Mouse (Mus musculus) midbrain, embryonic 11.5 days (tissue): ENCODE results near the gene Sstr2. TPM values are rescaled to one million over a fixed set of nuclear protein-coding genes. Genes with fewer than 3 reads are reported as not detected.

ENCODE experiments used
- ATAC-seq: fragments of 200-750 bp; cut with Nextera tagmentation; 2 replicates; pipeline ENCODE4 v1.8.0; 2017; ENCODE audit warnings: moderate TSS enrichment, moderate library complexity; ENCODE audit not compliant: low FRiP score
- DNase-seq: peaks from one replicate; pipeline ENCODE4 v3.0.0; 2015; ENCODE audit warnings: low spot score; ENCODE audit errors: missing footprints
- H3K27ac ChIP-seq: fragments of 300-500 bp; sonication (generic); 2 replicates; pipeline ENCODE4 v1.5.1; 2014; ENCODE audit warnings: low read depth, low read length
- H3K27me3 ChIP-seq: fragments of 300-500 bp; sonication (generic); 2 replicates; pipeline ENCODE4 v1.6.1; 2014; ENCODE audit warnings: mild to moderate bottlenecking, low read length, moderate library complexity, mixed read lengths; ENCODE audit not compliant: control insufficient read depth, insufficient read depth
- H3K36me3 ChIP-seq: fragments of 300-500 bp; sonication (generic); 2 replicates; pipeline ENCODE4 v1.6.1; 2014; ENCODE audit warnings: mild to moderate bottlenecking, low read length, moderate library complexity, mixed read lengths; ENCODE audit not compliant: control insufficient read depth, insufficient read depth
- H3K4me1 ChIP-seq: fragments of 300-500 bp; sonication (generic); 2 replicates; pipeline ENCODE4 v1.6.1; 2014; ENCODE audit warnings: low read length; ENCODE audit not compliant: control insufficient read depth, insufficient read depth
- H3K4me2 ChIP-seq: fragments of 300-500 bp; sonication (generic); 2 replicates; pipeline ENCODE4 v1.6.1; 2014; ENCODE audit warnings: mild to moderate bottlenecking, moderate library complexity
- H3K4me3 ChIP-seq: fragments of 300-500 bp; sonication (generic); 2 replicates; pipeline ENCODE4 v1.5.1; 2014; ENCODE audit warnings: low read depth, low read length
- H3K9ac ChIP-seq: fragments of 300-500 bp; sonication (generic); 2 replicates; pipeline ENCODE4 v1.6.1; 2014; ENCODE audit warnings: low read length
- H3K9me3 ChIP-seq: fragments of 300-500 bp; sonication (generic); 2 replicates; pipeline ENCODE4 v1.6.1; 2016; ENCODE audit warnings: low read length; ENCODE audit not compliant: control insufficient read depth
- WGBS: fragments of 180-500 bp; shearing (Covaris S2); extraction: QIAGEN DNeasy Blood & Tissue Kit; methylation state at CpG from one replicate; pipeline ENCODE4 v1.1.7; 2014; 5-methylcytosine and 5-hydroxymethylcytosine counted together
- polyA plus RNA-seq: library from polyadenylated mRNA; unstranded; fragments of >200 nt; fragmentation: Nextera tagmentation; extraction: Ambion mirVana; gene quantifications from 2 replicates; pipeline ENCODE4 v1.2.1, GENCODE M21; 2014

Sstr2 gene
- polyA plus RNA-seq, 1 experiment from 2014 or later = 12.4 TPM

DNA sequence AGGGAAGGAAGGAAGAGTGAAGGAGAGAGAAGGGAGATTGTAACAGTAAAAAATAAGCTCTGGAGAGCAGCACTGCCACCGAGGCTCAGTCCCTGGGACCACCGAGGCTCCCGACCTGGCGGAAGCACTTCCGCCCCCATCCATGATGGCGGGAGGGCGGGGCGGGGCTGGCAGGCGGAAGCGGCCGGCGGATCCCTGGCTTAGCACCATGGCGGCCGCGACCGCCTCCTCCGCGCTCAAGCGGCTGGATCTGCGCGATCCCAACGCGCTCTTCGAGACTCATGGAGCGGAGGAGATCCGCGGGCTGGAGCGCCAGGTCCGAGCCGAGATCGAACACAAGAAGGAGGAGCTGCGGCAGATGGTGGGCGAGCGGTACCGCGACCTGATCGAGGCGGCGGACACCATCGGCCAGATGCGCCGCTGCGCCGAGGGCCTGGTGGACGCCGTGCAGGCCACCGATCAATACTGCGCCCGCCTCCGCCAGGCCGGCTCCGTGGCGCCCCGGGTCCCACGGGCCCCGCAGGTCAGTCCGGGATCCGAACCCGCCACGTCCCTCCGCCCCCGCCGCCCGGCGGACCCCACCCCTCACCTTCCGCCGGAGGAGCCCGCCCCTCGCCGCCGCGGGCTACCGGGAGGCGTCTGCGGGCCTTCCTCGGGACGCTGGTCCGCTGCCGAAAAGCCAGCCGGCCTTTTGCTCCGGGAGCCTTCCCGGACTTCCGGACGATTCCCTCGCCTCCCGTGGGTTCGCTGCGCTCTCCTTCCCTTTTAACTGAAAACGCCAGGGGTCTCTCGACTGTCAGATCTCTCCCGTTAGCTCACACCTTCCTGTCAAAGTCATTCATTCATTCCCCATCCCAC lies 30.4 kb downstream of the Sstr2 start, which contains the start of gene Slc39a11:
Gene Slc39a11, minus strand, starts transcription at position 727 of the 858 bp plus-strand sequence.
- H3K36me3 ChIP-seq = peaks cover 11% of the 10 kb centered on the region
- H3K4me2 ChIP-seq = peak within 1 kb of the TSS; percentile 69
- DNase-seq (peak; percentile 97), ATAC-seq (peak; percentile 87)
- peaks cover 13% of the 10 kb centered on the region; the same call in 1 of the 2 replicates for H3K4me1 ChIP-seq
- H3K27me3 ChIP-seq = no peaks in the 10 kb centered on the region; the same call in 1 of the 2 replicates
- peak within 1 kb of the TSS; percentile 87 for H3K27ac ChIP-seq
- under 1% methylated on average over 75 of the region's 91 CpGs for WGBS
- no peaks in the 10 kb centered on the region for H3K9me3 ChIP-seq
- peak within 1 kb of the TSS; percentile 96 for H3K9ac ChIP-seq
- peak within 1 kb of the TSS; percentile 94 for H3K4me3 ChIP-seq

DNA sequence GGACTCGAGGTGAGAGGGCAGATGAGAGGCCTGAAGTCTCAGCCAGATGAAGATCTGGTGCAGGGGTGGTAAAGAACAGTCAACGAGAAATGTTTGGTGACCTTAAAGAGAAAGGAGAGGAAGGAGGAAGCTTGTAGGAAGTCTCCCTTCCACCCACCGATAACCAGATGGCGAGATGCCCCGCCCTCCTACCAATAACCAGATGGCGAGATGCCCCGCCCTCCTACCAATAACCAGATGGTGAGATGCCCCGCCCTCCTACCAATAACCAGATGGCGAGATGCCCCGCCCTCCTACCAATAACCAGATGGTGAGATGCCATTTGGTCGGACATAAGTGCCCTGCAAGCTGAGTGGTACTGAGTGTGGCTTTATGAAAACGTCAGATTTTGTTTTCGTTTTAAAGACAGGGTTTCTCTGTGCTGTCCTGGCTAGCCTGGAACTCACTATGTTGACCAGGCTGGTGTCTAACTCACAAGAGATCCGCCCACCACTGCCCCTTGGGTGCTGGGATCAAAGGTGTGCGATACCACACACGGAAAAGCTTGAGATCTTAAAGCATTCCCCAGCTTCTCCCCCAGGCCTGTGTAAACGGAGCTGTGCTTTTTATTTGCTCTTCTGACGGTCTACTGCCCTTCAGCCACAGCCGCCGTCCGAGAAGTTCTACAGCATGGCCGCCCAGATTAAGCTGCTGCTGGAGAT lies 32.2 kb downstream of the Sstr2 start:
- 72% methylated on average over 22 of the region's 22 CpGs for WGBS
- Histone ChIP-seq H3K4me2 (peak overlapping the region; percentile 69; the same call in 1 of the 2 replicates), H3K27me3 (no peaks in the 10 kb centered on the region; the same call in 1 of the 2 replicates), H3K36me3 (peaks cover 23% of the 10 kb centered on the region), H3K4me1 (peaks cover 13% of the 10 kb centered on the region; the same call in 1 of the 2 replicates), H3K9me3 (no peaks in the 10 kb centered on the region), H3K27ac (peak overlapping the region; percentile 71), H3K9ac (no peak overlapping the region), H3K4me3 (no peak overlapping the region)
- ATAC-seq (no peak), DNase-seq (no peak)

GRCm38 (mm10) chr11:113651907-113652273 lies 32.7 kb downstream of the Sstr2 start:
- H3K9me3 ChIP-seq = no peaks in the 10 kb centered on the region
- no peaks in the 10 kb centered on the region; the same call in 1 of the 2 replicates for H3K27me3 ChIP-seq
- 46% methylated on average over 8 of the region's 8 CpGs for WGBS
- no peak overlapping the region for H3K4me2 ChIP-seq
- peaks cover 26% of the 10 kb centered on the region for H3K36me3 ChIP-seq
- no peak overlapping the region for H3K9ac ChIP-seq
- DNase-seq (peak; percentile 93), ATAC-seq (no peak)
- 0 out of 2 replicates have a peak overlapping the region, but pooled peaks have one; percentile 48 for H3K27ac ChIP-seq
- no peak overlapping the region for H3K4me3 ChIP-seq
- peaks cover 13% of the 10 kb centered on the region; the same call in 1 of the 2 replicates for H3K4me1 ChIP-seq

DNA sequence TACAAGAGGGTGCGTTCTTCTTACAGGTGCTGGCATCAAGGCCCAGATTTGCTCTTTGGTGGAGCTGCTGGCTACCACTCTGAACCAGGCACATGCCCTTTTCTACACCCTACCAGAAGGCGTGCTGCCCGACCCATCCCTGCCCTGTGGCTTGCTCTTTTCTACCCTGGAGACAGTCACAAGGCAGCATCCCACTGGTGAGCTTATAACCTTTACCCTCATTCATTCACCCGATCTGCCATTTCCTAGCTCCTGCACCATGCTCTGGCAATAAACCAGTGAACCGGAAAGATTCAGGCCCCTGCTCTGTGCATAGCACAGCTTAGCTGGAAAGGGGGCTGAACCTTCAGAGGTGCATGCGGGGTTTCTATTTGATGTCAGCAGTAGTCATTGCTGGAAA lies 33.4 kb downstream of the Sstr2 start:
- WGBS = 92% methylated on average over 6 of the region's 6 CpGs
- Histone ChIP-seq H3K4me3 (no peak overlapping the region), H3K4me2 (no peak overlapping the region), H3K4me1 (peaks cover 13% of the 10 kb centered on the region; the same call in 1 of the 2 replicates), H3K9me3 (no peaks in the 10 kb centered on the region), H3K36me3 (peaks cover 30% of the 10 kb centered on the region), H3K27ac (no peak overlapping the region), H3K27me3 (no peaks in the 10 kb centered on the region), H3K9ac (no peak overlapping the region)
- DNase-seq (no peak), ATAC-seq (no peak)

DNA sequence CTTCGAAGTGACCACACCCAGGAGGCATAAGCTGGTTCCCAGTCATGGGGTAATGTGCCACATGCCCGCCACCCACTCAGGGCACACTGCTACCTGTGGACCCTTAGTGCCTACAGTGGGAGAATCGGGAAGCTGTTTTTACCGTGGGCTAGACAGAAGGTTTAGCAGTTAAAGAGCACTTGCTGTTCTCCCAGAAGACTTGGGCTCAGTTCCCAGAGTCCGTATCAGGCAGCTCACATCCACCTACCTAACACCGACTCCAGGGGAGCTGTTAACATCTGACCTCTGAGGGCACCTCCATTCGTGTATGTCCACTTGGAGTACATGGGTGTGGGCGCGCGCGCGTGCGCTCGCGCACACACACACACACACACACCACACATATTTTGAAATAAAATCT lies 35.0 kb downstream of the Sstr2 start:
- no peak overlapping the region for H3K4me3 ChIP-seq
- H3K9me3 ChIP-seq = no peaks in the 10 kb centered on the region
- H3K36me3 ChIP-seq = peaks cover 37% of the 10 kb centered on the region
- DNase-seq (no peak), ATAC-seq (no peak)
- H3K27me3 ChIP-seq = no peaks in the 10 kb centered on the region
- no peak overlapping the region for H3K27ac ChIP-seq
- H3K4me1 ChIP-seq = peaks cover 10% of the 10 kb centered on the region; the same call in 1 of the 2 replicates
- 93% methylated on average over 15 of the region's 15 CpGs for WGBS
- H3K9ac ChIP-seq = no peak overlapping the region
- H3K4me2 ChIP-seq = no peak overlapping the region

GRCm38 (mm10) chr11:113654561-113655270 lies 35.6 kb downstream of the Sstr2 start:
- no peaks in the 10 kb centered on the region for H3K9me3 ChIP-seq
- peaks cover 41% of the 10 kb centered on the region for H3K36me3 ChIP-seq
- no peak overlapping the region for H3K4me2 ChIP-seq
- no peak overlapping the region for H3K27ac ChIP-seq
- 86% methylated on average over 18 of the region's 18 CpGs for WGBS
- no peaks in the 10 kb centered on the region for H3K27me3 ChIP-seq
- ATAC-seq (no peak), DNase-seq (no peak)
- peaks cover 10% of the 10 kb centered on the region; the same call in 1 of the 2 replicates for H3K4me1 ChIP-seq
- no peak overlapping the region for H3K9ac ChIP-seq
- no peak overlapping the region for H3K4me3 ChIP-seq

GRCm38 (mm10) chr11:113656511-113656932 lies 37.4 kb downstream of the Sstr2 start:
- peaks cover 50% of the 10 kb centered on the region for H3K36me3 ChIP-seq
- 89% methylated on average over 8 of the region's 8 CpGs for WGBS
- no peak overlapping the region for H3K4me2 ChIP-seq
- 0 out of 2 replicates have a peak, but pooled peaks cover 3% of the 10 kb centered on the region for H3K4me1 ChIP-seq
- no peak overlapping the region for H3K9ac ChIP-seq
- DNase-seq = no peak
- no peak for ATAC-seq
- H3K9me3 ChIP-seq = no peaks in the 10 kb centered on the region
- H3K4me3 ChIP-seq = no peak overlapping the region
- H3K27ac ChIP-seq = no peak overlapping the region
- H3K27me3 ChIP-seq = no peaks in the 10 kb centered on the region

DNA sequence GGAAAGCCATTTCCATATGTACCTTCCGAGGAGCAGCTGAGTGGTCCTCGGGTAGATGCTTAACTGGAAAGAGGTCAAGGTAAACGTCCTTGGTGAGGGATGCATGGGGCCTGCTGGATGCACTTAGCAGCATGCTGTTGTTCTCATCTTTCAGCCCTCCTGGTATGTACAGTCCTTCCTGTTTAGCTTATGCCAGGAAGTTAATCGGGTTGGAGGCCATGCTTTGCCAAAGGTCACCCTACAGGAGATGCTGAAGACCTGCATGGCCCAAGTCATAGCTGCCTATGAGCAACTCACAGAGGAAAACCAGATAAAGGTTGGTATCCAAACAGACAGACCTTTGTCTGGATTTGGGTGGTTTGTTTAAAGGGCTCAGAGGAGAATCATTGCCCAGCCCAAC lies 38.1 kb downstream of the Sstr2 start:
- Histone ChIP-seq H3K9me3 (no peaks in the 10 kb centered on the region), H3K27me3 (no peaks in the 10 kb centered on the region), H3K4me3 (no peak overlapping the region), H3K4me2 (no peak overlapping the region), H3K36me3 (peaks cover 50% of the 10 kb centered on the region), H3K27ac (no peak overlapping the region), H3K9ac (no peak overlapping the region), H3K4me1 (no peaks in the 10 kb centered on the region)
- WGBS = 75% methylated on average over 4 of the region's 4 CpGs
- DNase-seq (no peak), ATAC-seq (no peak)
